Mouse (Mus musculus) pancreas, adult 10 weeks (tissue): ENCODE measurements around the gene Cfap69. TPM values are rescaled to one million over a fixed set of nuclear protein-coding genes. Genes with fewer than 3 reads are reported as not detected.

Experiments
- polyA plus RNA-seq: library from polyadenylated mRNA; stranded (reverse); fragments of 350-450 nt; fragmentation: Illumina TruSeq; extraction: RNeasy Lipid Tissue Mini Kit (QIAGEN cat#74804); gene quantifications from one replicate; pipeline ENCODE4 v1.2.3, GENCODE M21; 2015; ENCODE audit warnings: low read depth, low replicate concordance; ENCODE audit not compliant: insufficient read depth

Gene Cfap69
- polyA plus RNA-seq: 2.2 TPM

GRCm38 (mm10) chr5:5663655-5664370, at the start of gene Cfap69:
Gene Cfap69 (minus strand): TSS chr5:5664239.

GRCm38 (mm10) chr5:5693956-5694653, 30.1 kb upstream of the Cfap69 start, which contains the start of gene Steap2:
Gene Steap2 (minus strand): TSS chr5:5694578.

GRCm38 (mm10) chr5:5573749-5574317, 90.2 kb downstream of the Cfap69 start, which contains the start of gene Gm8773:
Gene Gm8773 (plus strand): TSS chr5:5573799.

GRCm38 (mm10) chr5:5559079-5559740, 104.8 kb downstream of the Cfap69 start, which contains the start of gene Gtpbp10:
Gene Gtpbp10 (minus strand): TSS chr5:5559538.

Other genes starting within 250 kb of the Cfap69 start
- 2.4 TPM for gene Cdk14, start 243.9 kb downstream of the Cfap69 start, polyA plus RNA-seq
- not detected for gene 1700015F17Rik, start 185.1 kb downstream of the Cfap69 start, polyA plus RNA-seq
- gene Cldn12, start 149.3 kb downstream of the Cfap69 start, polyA plus RNA-seq: 3.5 TPM
- 2.6 TPM for gene Gtpbp10, start 104.7 kb downstream of the Cfap69 start, polyA plus RNA-seq
- not detected for gene Gm8773, start 90.4 kb downstream of the Cfap69 start, polyA plus RNA-seq
- gene Steap2, start 30.3 kb upstream of the Cfap69 start, polyA plus RNA-seq: 1.8 TPM
- gene Steap1, start 85.1 kb upstream of the Cfap69 start, polyA plus RNA-seq: not detected